9 mouse cellular contexts compared by ENCODE assay signal in the genomic region with DNA sequence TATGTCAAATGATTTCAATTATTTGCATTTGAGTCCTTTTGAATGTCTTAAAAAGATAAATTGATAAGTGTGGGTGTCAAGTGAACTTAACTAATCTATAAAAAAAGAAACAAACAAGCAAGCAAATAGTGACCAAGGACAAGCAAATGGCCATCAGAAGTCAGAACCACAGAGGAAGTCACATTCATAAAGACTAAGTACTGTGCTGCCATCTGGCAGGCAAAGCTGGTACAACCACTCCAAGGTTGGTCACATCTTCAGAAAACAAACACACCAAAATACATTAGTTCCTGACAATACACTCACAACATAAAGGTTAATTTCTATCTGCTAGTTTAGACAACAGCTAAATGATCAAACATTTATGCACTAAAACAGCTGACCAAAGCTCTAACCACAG. TPM values are rescaled to one million over a fixed set of nuclear protein-coding genes. Genes with fewer than 3 reads are reported as not detected.
A peak's percentile ranks its signal among the peaks of the same experiment; 100 is the strongest.
DNase-seq lines count a peak whose midpoint lies in the region; TF ChIP-seq lines count a peak whose summit lies in the region.
"Had no signal": no experiment of that assay in that cellular context is flagged by ENCODE, and none has a peak within 500 bp of the region (broad histone marks: within the 10 kb centered on the region; RNA-seq: fewer than 3 reads in every experiment).

No protein-coding gene starts in this region.

- peak; percentile 8 to 39 for DNase-seq in heart, adult 2 months
- DNase-seq in heart, embryonic 10.5 days (ENCODE audit: low spot score): no peak
- DNase-seq in thymus, adult 2 months: peak; percentile 8
- DNase-seq in thymus, adult 18-20 months: no peak
- peak; percentile 8 for DNase-seq in fibroblast of lung, adult 2 months (ENCODE audit: low read depth)
- peak; percentile 18 to 48 for DNase-seq in layer of hippocampus, postnatal 14 days (ENCODE audit: low spot score in 2 of 2)
- DNase-seq in right cerebral cortex, postnatal 25 days: peak; percentile 11
- DNase-seq in c-Kit-positive CD71-positive TER-119-positive erythroid progenitor cells, embryonic 14.5 days (ENCODE audit: low spot score): no peak

- no peak overlapping the region for H3K27ac ChIP-seq in heart, adult 2 months
- no peak overlapping the region for H3K27ac ChIP-seq in heart, embryonic 10.5 days
- H3K27ac ChIP-seq in thymus, adult 2 months (ENCODE audit: control insufficient read depth, insufficient read depth, low read length): no peak overlapping the region
- H3K27ac ChIP-seq: macrophage had no signal

- no peak for TF ChIP-seq EP300 in heart, adult 2 months (IDR thresholded peaks at IDR 0.05; ENCODE audit: insufficient read depth, low read depth, low read length)

- H3K4me3 ChIP-seq in heart, adult 2 months: no peak overlapping the region
- no peak overlapping the region for H3K4me3 ChIP-seq in heart, embryonic 10.5 days
- H3K4me3 ChIP-seq in thymus, adult 2 months (ENCODE audit: control insufficient read depth, insufficient read depth, low read length): no peak overlapping the region

- TF ChIP-seq POLR2A in heart, adult 2 months (IDR thresholded peaks at IDR 0.05; ENCODE audit: insufficient read depth, low read depth, low read length): no peak
- TF ChIP-seq POLR2A in thymus, adult 2 months (IDR thresholded peaks at IDR 0.05; ENCODE audit: control insufficient read depth, extremely low read depth, insufficient read depth, low read length, poor library complexity): no peak

- no peaks in the 10 kb centered on the region for H3K9me3 ChIP-seq in heart, embryonic 10.5 days

- H3K79me2 ChIP-seq in heart, adult 2 months (replicated peaks; ENCODE audit: control insufficient read depth, insufficient read depth, low read length): no peaks in the 10 kb centered on the region

- peak; percentile 79 for TF ChIP-seq CTCF in heart, adult 2 months (IDR thresholded peaks at IDR 0.05)
- TF ChIP-seq CTCF in thymus, adult 2 months (IDR thresholded peaks at IDR 0.05; ENCODE audit: borderline replicate concordance, control insufficient read depth, extremely low read depth, insufficient read depth, low read length, poor library complexity): no peak

- no peaks in the 10 kb centered on the region for H3K27me3 ChIP-seq in heart, adult 2 months (ENCODE audit: control insufficient read depth, insufficient read depth, low read length)
- H3K27me3 ChIP-seq in heart, embryonic 10.5 days (ENCODE audit: insufficient read depth, poor library complexity, severe bottlenecking): no peaks in the 10 kb centered on the region
- H3K27me3 ChIP-seq in thymus, adult 2 months (ENCODE audit: control insufficient read depth, insufficient read depth, low read length): no peaks in the 10 kb centered on the region

- no peak overlapping the region for H3K9ac ChIP-seq in heart, adult 2 months (ENCODE audit: low read depth, low read length)

- no peaks in the 10 kb centered on the region for H3K36me3 ChIP-seq in heart, adult 2 months (ENCODE audit: control insufficient read depth, insufficient read depth, low read length)
- H3K36me3 ChIP-seq in heart, embryonic 10.5 days: 0 out of 2 replicates have a peak, but pooled peaks cover 2% of the 10 kb centered on the region
- H3K36me3 ChIP-seq in thymus, adult 2 months (ENCODE audit: control insufficient read depth, insufficient read depth, low read length): no peaks in the 10 kb centered on the region

- intact Hi-C loops in heart, adult 2 months (cut with DNase I): loop anchor here (1.0 kb wide), 1 partner anchor 219 kb away; no protein-coding TSS in a partner anchor

- H3K4me1 ChIP-seq in heart, adult 2 months (ENCODE audit: control insufficient read depth, insufficient read depth, low read length): no peaks in the 10 kb centered on the region; the same call in 1 of the 2 replicates
- no peaks in the 10 kb centered on the region for H3K4me1 ChIP-seq in heart, embryonic 10.5 days
- H3K4me1 ChIP-seq in thymus, adult 2 months (replicated peaks; ENCODE audit: control insufficient read depth, insufficient read depth, low read length): no peaks in the 10 kb centered on the region

RNA-seq across cellular contexts. Expression of gene Pms1, which starts 24.2 kb away (rescaled TPM):
- total RNA-seq in heart, adult 2 months (2021): 10 to 100 TPM; 10.9 to 13.8 TPM
- polyA plus RNA-seq in heart, adult 2 months (2012; rRNA removed): 1.2 and 2.0 TPM in 2 replicates
- polyA plus RNA-seq in heart, embryonic 10.5 days (2016; fragmentation: Nextera tagmentation; extraction: Ambion mirVana): 17.6 and 18.2 TPM in 2 replicates
- polyA plus RNA-seq in thymus, adult 2 months (2012; rRNA removed): 5.2 and 5.5 TPM in 2 replicates
- 10 to 100 TPM in 1 of 2 experiments, 1 to 10 TPM in 1; 9.7 to 12.2 TPM for total RNA-seq in layer of hippocampus, postnatal 14 days (2021)

RNA-seq across cellular contexts. Expression of gene Ormdl1, which starts 24.2 kb away (rescaled TPM):
- total RNA-seq in heart, adult 2 months (2021): 10 to 100 TPM; 13.2 to 14.3 TPM
- polyA plus RNA-seq in heart, adult 2 months (2012; rRNA removed): 6.3 and 14.3 TPM in 2 replicates
- 57.6 and 58.4 TPM in 2 replicates for polyA plus RNA-seq in heart, embryonic 10.5 days (2016; fragmentation: Nextera tagmentation; extraction: Ambion mirVana)
- polyA plus RNA-seq in thymus, adult 2 months (2012; rRNA removed): 15.6 and 20.9 TPM in 2 replicates
- total RNA-seq in layer of hippocampus, postnatal 14 days (2021): 1 to 10 TPM; 6.2 to 6.4 TPM

RNA-seq across cellular contexts. Expression of gene Gm28778, which starts 24.3 kb away (rescaled TPM):
- not detected for total RNA-seq in heart, adult 2 months (2021)
- 7.9 and 10.1 TPM in 2 replicates for polyA plus RNA-seq in heart, adult 2 months (2012; rRNA removed)
- polyA plus RNA-seq in heart, embryonic 10.5 days (2016; fragmentation: Nextera tagmentation; extraction: Ambion mirVana): not detected in 2 replicates
- 32.3 and 35.6 TPM in 2 replicates for polyA plus RNA-seq in thymus, adult 2 months (2012; rRNA removed)
- total RNA-seq in layer of hippocampus, postnatal 14 days (2021): under 1 TPM in 1 of 2 experiments, not detected in 1; 0.65 TPM
- polyA plus RNA-seq: macrophage had no signal

RNA-seq across cellular contexts. Expression of gene Osgepl1, which starts 40.8 kb away (rescaled TPM):
- 10 to 100 TPM; 51.5 to 55.9 TPM for total RNA-seq in heart, adult 2 months (2021)
- 27.7 and 61.2 TPM in 2 replicates for polyA plus RNA-seq in heart, adult 2 months (2012; rRNA removed)
- 27.9 and 31.1 TPM in 2 replicates for polyA plus RNA-seq in heart, embryonic 10.5 days (2016; fragmentation: Nextera tagmentation; extraction: Ambion mirVana)
- polyA plus RNA-seq in thymus, adult 2 months (2012; rRNA removed): 4.1 and 5.3 TPM in 2 replicates
- total RNA-seq in layer of hippocampus, postnatal 14 days (2021): 10 to 100 TPM; 16.6 to 17.7 TPM

Comparison
In these comparisons a context has a peak if more than half of its experiments do, and no peak if none do; other contexts are left out.
1. DNase-seq: peak in heart, adult 2 months (2 of 2), thymus, adult 2 months (single experiment), fibroblast of lung, adult 2 months (single experiment), layer of hippocampus, postnatal 14 days (2 of 2) and right cerebral cortex, postnatal 25 days (single experiment); none in heart, embryonic 10.5 days (single experiment), thymus, adult 18-20 months (0 of 2) and c-Kit-positive CD71-positive TER-119-positive erythroid progenitor cells, embryonic 14.5 days (single experiment).